Comparison of ENCODE assay signal across 13 mouse cellular contexts in the genomic region with DNA sequence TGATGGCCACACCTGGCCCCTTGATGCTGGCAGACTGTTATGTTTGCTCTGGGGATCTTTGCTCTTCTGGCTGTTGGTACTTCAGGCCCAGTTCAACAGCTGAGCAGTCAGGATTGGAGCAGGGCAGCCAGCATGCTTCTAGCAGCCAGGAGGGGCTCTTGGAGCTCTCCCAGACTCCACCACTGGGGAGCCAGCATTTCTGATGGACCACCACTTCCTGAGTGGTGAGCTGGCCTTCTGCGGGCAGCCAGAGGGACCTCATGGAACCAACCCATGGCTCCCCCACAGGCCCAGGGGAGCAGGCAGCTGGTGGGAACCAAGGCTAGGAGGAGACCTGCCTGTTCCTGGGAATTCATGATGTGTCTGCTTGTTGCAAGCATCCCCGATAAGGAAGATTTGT.
DNase-seq lines count a peak whose midpoint lies in the region; ATAC-seq and TF ChIP-seq lines count a peak whose summit lies in the region.
"Had no signal": no experiment of that assay in that cellular context is flagged by ENCODE, and none has a peak within 500 bp of the region (broad histone marks: within the 10 kb centered on the region; RNA-seq: fewer than 3 reads in every experiment).

No protein-coding gene starts in this region.

- no peaks in the 10 kb centered on the region for H3K9me3 ChIP-seq in forebrain, embryonic 12.5 days
- no peaks in the 10 kb centered on the region for H3K9me3 ChIP-seq in forebrain, embryonic 11.5 days (ENCODE audit: control insufficient read depth, low read length)
- no peaks in the 10 kb centered on the region for H3K9me3 ChIP-seq in hindbrain, embryonic 14.5 days (ENCODE audit: control insufficient read depth, low read length)
- no peaks in the 10 kb centered on the region for H3K9me3 ChIP-seq in midbrain, embryonic 14.5 days (ENCODE audit: control insufficient read depth, low read length)

- no peaks in the 10 kb centered on the region for H3K27me3 ChIP-seq in forebrain, embryonic 12.5 days
- H3K27me3 ChIP-seq in forebrain, embryonic 11.5 days (ENCODE audit: control insufficient read depth, insufficient read depth, low read length), result no peaks in the 10 kb centered on the region
- H3K27me3 ChIP-seq in hindbrain, embryonic 14.5 days (ENCODE audit: control insufficient read depth, insufficient read depth, low read length), result no peaks in the 10 kb centered on the region
- H3K27me3 ChIP-seq in midbrain, embryonic 14.5 days (ENCODE audit: control insufficient read depth, insufficient read depth, low read length), result no peaks in the 10 kb centered on the region

- peaks cover 23% of the 10 kb centered on the region for H3K36me3 ChIP-seq in forebrain, embryonic 12.5 days (replicated peaks)
- no peaks in the 10 kb centered on the region; the same call in 1 of the 2 replicates for H3K36me3 ChIP-seq in forebrain, embryonic 11.5 days (ENCODE audit: control insufficient read depth, insufficient read depth, low read length)
- no peaks in the 10 kb centered on the region; the same call in 1 of the 2 replicates for H3K36me3 ChIP-seq in hindbrain, embryonic 14.5 days (replicated peaks; ENCODE audit: control insufficient read depth, insufficient read depth)
- no peaks in the 10 kb centered on the region for H3K36me3 ChIP-seq in midbrain, embryonic 14.5 days (ENCODE audit: control insufficient read depth, insufficient read depth, low read length)
- H3K36me3 ChIP-seq: G1E had no signal

- 93% methylated on average over 2 of the region's 2 CpGs for WGBS in forebrain, embryonic 12.5 days
- 94% methylated on average over 2 of the region's 2 CpGs for WGBS in forebrain, embryonic 11.5 days
- 68% methylated on average over 2 of the region's 2 CpGs for WGBS in bone marrow, adult 2 months
- 68% methylated on average over 2 of the region's 2 CpGs for WGBS in hindbrain, embryonic 14.5 days
- WGBS in midbrain, embryonic 14.5 days, result 77% methylated on average over 2 of the region's 2 CpGs

- H3K9ac ChIP-seq in forebrain, embryonic 12.5 days, result no peak overlapping the region
- no peak overlapping the region for H3K9ac ChIP-seq in forebrain, embryonic 11.5 days (ENCODE audit: low read length)
- H3K9ac ChIP-seq in hindbrain, embryonic 14.5 days, result no peak overlapping the region
- no peak overlapping the region for H3K9ac ChIP-seq in midbrain, embryonic 14.5 days (replicated peaks; ENCODE audit: low read length)

- DNase-seq in forebrain, embryonic 11.5 days (ENCODE audit: low spot score), result no peak
- no peak for DNase-seq in hindbrain, embryonic 14.5 days (ENCODE audit: low spot score)
- DNase-seq in midbrain, embryonic 14.5 days, result no peak
- no peak for DNase-seq in adrenal gland, adult 18-20 months (ENCODE audit: low spot score in 2 of 2)
- no peak for DNase-seq in thymus, postnatal 4 days
- DNase-seq: heart, adult 11 months; heart, postnatal 36 days; lung, postnatal 4 days; right cerebral cortex, postnatal 25 days had no signal

- no peak overlapping the region for H3K4me2 ChIP-seq in forebrain, embryonic 12.5 days
- no peak overlapping the region for H3K4me2 ChIP-seq in forebrain, embryonic 11.5 days (ENCODE audit: low read depth, low read length, severe bottlenecking)
- no peak overlapping the region for H3K4me2 ChIP-seq in hindbrain, embryonic 14.5 days (replicated peaks)
- H3K4me2 ChIP-seq in midbrain, embryonic 14.5 days (ENCODE audit: low read length), result no peak overlapping the region

- no peak for TF ChIP-seq POLR2A in bone marrow, adult 2 months (IDR thresholded peaks at IDR 0.05; ENCODE audit: borderline replicate concordance, control insufficient read depth, low read depth, low read length)

- H3K27ac ChIP-seq in forebrain, embryonic 12.5 days, result 0 out of 2 replicates have a peak overlapping the region, but pooled peaks have one; percentile 33
- no peak overlapping the region for H3K27ac ChIP-seq in forebrain, embryonic 11.5 days (ENCODE audit: low read depth, low read length)
- 0 out of 2 replicates have a peak overlapping the region, but pooled peaks have one; percentile 9 for H3K27ac ChIP-seq in bone marrow, adult 2 months (ENCODE audit: control insufficient read depth, insufficient read depth, low read depth, low read length, poor library complexity)
- H3K27ac ChIP-seq in hindbrain, embryonic 14.5 days, result peak overlapping the region; percentile 68
- H3K27ac ChIP-seq in midbrain, embryonic 14.5 days (replicated peaks; ENCODE audit: low read depth, low read length), result peak overlapping the region; percentile 57

- TF ChIP-seq CTCF in bone marrow, adult 2 months (IDR thresholded peaks at IDR 0.05; ENCODE audit: control insufficient read depth, insufficient read depth, low read length), result no peak

- no peak for ATAC-seq in forebrain, embryonic 12.5 days (ENCODE audit: low FRiP score)
- ATAC-seq in forebrain, embryonic 11.5 days (replicated peaks; ENCODE audit: low FRiP score), result no peak
- no peak for ATAC-seq in hindbrain, embryonic 14.5 days (ENCODE audit: low FRiP score)
- no peak for ATAC-seq in midbrain, embryonic 14.5 days (ENCODE audit: low FRiP score, low TSS enrichment)
- ATAC-seq in megakaryocyte, adult 5-6 weeks (ENCODE audit: poor library complexity, severe bottlenecking), result no peak

- H3K4me3 ChIP-seq in forebrain, embryonic 12.5 days (replicated peaks), result no peak overlapping the region
- no peak overlapping the region for H3K4me3 ChIP-seq in forebrain, embryonic 11.5 days (ENCODE audit: low read depth, low read length)
- H3K4me3 ChIP-seq in bone marrow, adult 2 months (replicated peaks; ENCODE audit: control insufficient read depth, low read depth, low read length), result no peak overlapping the region
- no peak overlapping the region for H3K4me3 ChIP-seq in hindbrain, embryonic 14.5 days (replicated peaks; ENCODE audit: low read length)
- H3K4me3 ChIP-seq in midbrain, embryonic 14.5 days (replicated peaks; ENCODE audit: low read depth, low read length), result no peak overlapping the region

- H3K4me1 ChIP-seq in forebrain, embryonic 12.5 days, result peaks cover 97% of the 10 kb centered on the region
- H3K4me1 ChIP-seq in forebrain, embryonic 11.5 days (replicated peaks; ENCODE audit: control insufficient read depth, insufficient read depth, low read length), result peaks cover 47% of the 10 kb centered on the region
- no peaks in the 10 kb centered on the region for H3K4me1 ChIP-seq in bone marrow, adult 2 months (ENCODE audit: control insufficient read depth, insufficient read depth, low read length)
- H3K4me1 ChIP-seq in hindbrain, embryonic 14.5 days (replicated peaks; ENCODE audit: control insufficient read depth, insufficient read depth, low read length), result peaks cover 81% of the 10 kb centered on the region
- H3K4me1 ChIP-seq in midbrain, embryonic 14.5 days (ENCODE audit: control insufficient read depth, insufficient read depth, low read length), result peaks cover 77% of the 10 kb centered on the region
